Mouse (Mus musculus): ENCODE measurements around the gene Tmc4.
"Not testable (repeated sequence)": the region's sequence is repeated elsewhere in the genome, so short reads cannot be mapped to it uniquely, and the experiment has no call there.

GRCm38 (mm10) chr7:3720268-3720667 lies 42.9 kb upstream of the Tmc4 start, which contains the start of gene Pirb:
- TF ChIP-seq ZC3H11A (IDR thresholded peaks at IDR 0.05; ENCODE audit: borderline replicate concordance, low read depth, low read length); MAFK (IDR thresholded peaks at IDR 0.05; ENCODE audit: insufficient read depth, low read depth, low read length): not testable (repeated sequence)

All from ES-E14 (cell line).